Mouse (Mus musculus): Measurements from ENCODE around the gene Stip1.

The Stip1 gene

GRCm38 (mm10) chr19:7012426-7012825 lies 27.3 kb downstream of the Stip1 start:
- DNase-seq, result no peak

- DNase-seq, result no peak
Measured at GRCm38 (mm10) chr19:7006892-7007593, 32.7 kb downstream of the Stip1 start.

- peak; percentile 36 for DNase-seq
Measured at GRCm38 (mm10) chr19:6999360-7000063, 40.3 kb downstream of the Stip1 start.

- peak; percentile 48 for DNase-seq
Measured at GRCm38 (mm10) chr19:6997721-6998290, 42.0 kb downstream of the Stip1 start.

- DNase-seq, result peak; percentile 91
Measured at GRCm38 (mm10) chr19:6996006-6996405, 43.8 kb downstream of the Stip1 start, which contains the start of the genes Nudt22 and Trpt1. Nudt22 (minus strand) TSS chr19:6996117. Trpt1 (plus strand) TSS chr19:6996131.

- peak; percentile 75 for DNase-seq
Measured at GRCm38 (mm10) chr19:6995255-6995991, 44.3 kb downstream of the Stip1 start.

- DNase-seq, result peak; percentile 44
Measured at GRCm38 (mm10) chr19:6994489-6994888, 45.3 kb downstream of the Stip1 start.

GRCm38 (mm10) chr19:6994002-6994401 lies 45.8 kb downstream of the Stip1 start:
- DNase-seq, result peak; percentile 52

- DNase-seq, result peak; percentile 48
Measured at GRCm38 (mm10) chr19:6993011-6993770, 46.6 kb downstream of the Stip1 start.

- peak; percentile 98 for DNase-seq
Measured at GRCm38 (mm10) chr19:6992011-6992858, 47.5 kb downstream of the Stip1 start, which contains the start of gene Dnajc4. Dnajc4 (minus strand) TSS chr19:6992572.

- DNase-seq, result peak; percentile 57
Measured at GRCm38 (mm10) chr19:6991166-6991565, 48.6 kb downstream of the Stip1 start.

GRCm38 (mm10) chr19:6990712-6991111 lies 49.1 kb downstream of the Stip1 start:
- peak; percentile 46 for DNase-seq

GRCm38 (mm10) chr19:6989251-6989650 lies 50.5 kb downstream of the Stip1 start:
- no peak for DNase-seq

GRCm38 (mm10) chr19:6987904-6988285 lies 51.9 kb downstream of the Stip1 start:
- no peak for DNase-seq

GRCm38 (mm10) chr19:6987061-6987903 lies 52.5 kb downstream of the Stip1 start, which contains the start of gene Vegfb:
Vegfb (minus strand) TSS chr19:6987651.
- peak; percentile 76 for DNase-seq

GRCm38 (mm10) chr19:6985951-6986708 lies 53.6 kb downstream of the Stip1 start:
- peak; percentile 59 for DNase-seq

GRCm38 (mm10) chr19:6985300-6985699 lies 54.5 kb downstream of the Stip1 start:
- DNase-seq, result no peak

- peak; percentile 30 for DNase-seq
Measured at GRCm38 (mm10) chr19:6983621-6984020, 56.1 kb downstream of the Stip1 start.

- no peak for DNase-seq
Measured at GRCm38 (mm10) chr19:6981465-6981864, 58.3 kb downstream of the Stip1 start.

All from cerebellum, adult 9-10 months (tissue).